Mouse (Mus musculus) brain, embryonic 14.5 days (tissue): Measurements from ENCODE around the gene Tmem248. TPM values are rescaled to one million over a fixed set of nuclear protein-coding genes. Genes with fewer than 3 reads are reported as not detected.

Source experiments
- DNase-seq: peaks from one replicate; pipeline ENCODE4 v3.0.0-alpha.2; 2011; ENCODE audit warnings: low read depth
- CTCF ChIP-seq: fragments of 200-500 bp; IDR thresholded peaks from 2 replicates; pipeline ENCODE4 v1.5.1; 2012; ENCODE audit warnings: inconsistent platforms, mild to moderate bottlenecking, moderate library complexity, borderline replicate concordance; ENCODE audit not compliant: insufficient read depth, insufficient read length; ENCODE audit errors: extremely low read depth
- POLR2A ChIP-seq: fragments of 200-500 bp; IDR thresholded peaks from 2 replicates; pipeline ENCODE4 v1.6.1; 2012; ENCODE audit warnings: mild to moderate bottlenecking, inconsistent platforms, borderline replicate concordance; ENCODE audit not compliant: poor library complexity, insufficient read depth, insufficient read length, severe bottlenecking; ENCODE audit errors: extremely low read depth
- polyA plus RNA-seq: library from polyadenylated mRNA; depleted of rRNA; stranded (reverse); fragments of >200 nt; gene quantifications from 2 replicates; pipeline ENCODE4 v1.2.3, GENCODE M21; 2012; rRNA removed

Tmem248 gene
- 24.6 and 30.4 TPM in 2 replicates for polyA plus RNA-seq

DNA sequence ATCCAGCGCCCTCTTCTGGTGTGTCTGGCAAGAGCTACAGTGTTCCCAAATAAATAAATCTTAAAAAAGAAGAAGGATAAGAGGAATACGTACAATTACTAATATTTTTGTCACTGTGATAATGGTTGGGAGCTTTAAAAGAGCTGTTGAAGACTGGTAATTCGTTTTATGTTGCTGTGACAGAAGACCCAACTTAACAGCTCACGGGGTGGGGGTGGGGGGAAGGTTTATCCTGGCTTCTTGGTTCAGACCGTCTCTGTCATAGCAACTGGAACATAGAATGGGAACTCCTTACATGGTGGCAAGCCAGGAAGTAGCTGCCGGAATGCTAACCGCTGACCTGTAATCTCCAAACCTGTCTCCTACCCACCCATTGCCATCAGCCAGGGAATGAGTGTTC lies at the start of gene Tmem248:
Gene Tmem248, plus strand, starts transcription at position 301 of the 400 bp plus-strand sequence.
- TF ChIP-seq CTCF (no peak), POLR2A (no peak)
- no peak for DNase-seq

DNA sequence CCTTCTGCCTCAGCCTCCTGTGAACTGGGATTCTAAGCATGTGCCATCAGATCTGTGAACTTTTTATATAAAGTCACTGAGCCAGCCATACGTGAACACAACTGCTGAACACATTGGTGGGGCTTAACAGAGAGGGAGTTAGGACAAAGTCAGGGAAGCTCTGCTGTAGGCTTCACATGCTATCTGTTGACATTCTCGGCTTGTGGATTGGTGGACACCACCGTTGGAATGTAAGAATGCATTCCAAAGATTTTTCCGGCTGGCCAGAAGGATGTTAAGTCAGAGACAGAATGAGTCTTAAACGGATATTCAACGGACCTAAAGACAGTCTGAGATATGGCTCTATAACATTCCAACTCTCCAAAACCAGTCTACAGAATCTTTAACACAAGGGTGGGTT lies 47.8 kb upstream of the Tmem248 start:
- no peak for DNase-seq
- no peak for TF ChIP-seq CTCF
- no peak for TF ChIP-seq POLR2A

DNA sequence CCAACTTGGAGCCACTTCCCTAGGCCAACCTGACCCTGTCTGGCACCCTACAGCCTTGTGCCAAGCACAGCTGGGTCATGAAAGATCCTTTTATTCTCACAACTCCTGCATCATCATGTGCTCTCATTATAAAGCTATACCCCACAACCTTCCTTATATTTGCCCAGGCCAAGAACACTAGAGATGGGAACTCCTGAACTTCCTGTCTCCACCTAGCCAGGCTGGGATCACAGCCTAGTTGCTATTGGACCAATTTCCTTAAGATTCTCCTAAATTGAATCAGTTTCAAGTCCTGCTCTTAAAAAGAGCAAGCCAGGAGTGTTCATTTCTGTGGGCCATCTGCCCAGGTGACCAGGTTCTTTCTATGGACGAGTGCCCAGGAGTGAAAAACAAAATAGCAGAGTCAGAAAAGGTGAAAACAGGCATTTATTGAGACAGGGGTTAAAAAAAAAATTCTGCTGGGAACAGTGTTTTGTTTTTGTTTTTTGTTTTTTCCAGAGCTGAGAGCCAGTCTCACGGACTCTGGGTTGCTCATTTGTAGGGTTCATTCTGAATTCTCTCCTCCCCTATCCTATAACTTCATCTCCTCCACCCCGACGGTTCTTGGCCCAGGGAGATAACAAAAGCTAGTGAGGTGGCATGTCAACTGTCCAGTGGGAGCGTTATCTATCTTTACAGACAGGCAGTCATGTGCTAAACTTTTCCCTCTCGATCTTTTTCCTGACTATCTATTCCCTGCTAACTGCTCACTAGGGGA lies 46.0 kb upstream of the Tmem248 start:
- no peak for DNase-seq
- TF ChIP-seq CTCF (no peak), POLR2A (no peak)

GRCm38 (mm10) chr5:130171423-130171954 lies 45.4 kb upstream of the Tmem248 start, which contains the start of gene Rabgef1:
Rabgef1 (plus strand) TSS chr5:130171798.
- TF ChIP-seq POLR2A (peak; percentile 87), CTCF (no peak)
- peak; percentile 93 for DNase-seq

- DNase-seq = no peak
Measured at GRCm38 (mm10) chr5:130171956-130172601, 44.8 kb upstream of the Tmem248 start.

GRCm38 (mm10) chr5:130173012-130173411 lies 43.9 kb upstream of the Tmem248 start:
- no peak for DNase-seq
- TF ChIP-seq CTCF (no peak), POLR2A (no peak)

More at GRCm38 (mm10) chr5:130171956-130172601, 44.8 kb upstream of the Tmem248 start:
- no peak for TF ChIP-seq POLR2A
- no peak for TF ChIP-seq CTCF

DNA sequence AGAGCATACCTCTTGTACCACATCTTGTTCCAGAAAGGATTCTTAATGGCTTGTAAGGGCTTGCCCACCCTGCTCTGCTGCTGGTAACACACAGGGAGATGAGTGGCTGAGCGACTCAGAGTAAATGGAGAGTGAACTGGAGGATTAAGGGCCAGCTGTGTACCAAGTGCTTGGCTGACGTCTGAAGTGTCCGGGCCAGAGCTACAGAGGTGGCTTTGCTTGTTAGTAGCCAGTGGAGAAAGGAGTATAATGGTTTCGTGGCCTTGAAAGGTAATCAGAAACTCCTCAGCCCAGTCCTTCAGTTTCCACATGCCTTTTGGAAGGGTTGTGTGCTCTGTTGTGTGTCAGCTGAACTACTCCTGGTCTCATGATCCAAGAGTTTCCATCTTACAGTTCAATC lies 39.0 kb upstream of the Tmem248 start:
- TF ChIP-seq POLR2A (no peak), CTCF (no peak)
- DNase-seq = peak; percentile 22

DNA sequence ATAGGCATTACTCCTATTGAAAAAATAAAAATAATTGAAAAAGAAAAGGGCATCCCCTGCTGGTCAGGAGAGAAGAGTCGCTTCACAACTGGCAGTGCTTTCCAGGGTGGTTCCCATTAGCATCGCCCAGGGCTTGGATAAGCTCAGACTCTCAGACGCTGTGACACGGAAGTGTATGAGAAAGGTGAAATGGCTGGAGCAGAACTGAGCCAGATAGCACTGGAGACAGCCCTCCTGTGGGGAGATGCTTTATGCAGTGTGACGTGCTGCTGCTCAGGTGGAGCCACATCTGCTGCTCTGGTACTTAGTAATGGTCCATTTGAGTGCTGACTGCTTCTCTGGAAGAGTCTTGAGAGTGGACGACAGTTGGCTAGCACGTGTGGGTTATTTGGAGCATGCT lies 36.5 kb upstream of the Tmem248 start:
- TF ChIP-seq CTCF = peak; percentile 11; the same call in 1 of the 2 replicates
- no peak for TF ChIP-seq POLR2A
- no peak for DNase-seq

DNA sequence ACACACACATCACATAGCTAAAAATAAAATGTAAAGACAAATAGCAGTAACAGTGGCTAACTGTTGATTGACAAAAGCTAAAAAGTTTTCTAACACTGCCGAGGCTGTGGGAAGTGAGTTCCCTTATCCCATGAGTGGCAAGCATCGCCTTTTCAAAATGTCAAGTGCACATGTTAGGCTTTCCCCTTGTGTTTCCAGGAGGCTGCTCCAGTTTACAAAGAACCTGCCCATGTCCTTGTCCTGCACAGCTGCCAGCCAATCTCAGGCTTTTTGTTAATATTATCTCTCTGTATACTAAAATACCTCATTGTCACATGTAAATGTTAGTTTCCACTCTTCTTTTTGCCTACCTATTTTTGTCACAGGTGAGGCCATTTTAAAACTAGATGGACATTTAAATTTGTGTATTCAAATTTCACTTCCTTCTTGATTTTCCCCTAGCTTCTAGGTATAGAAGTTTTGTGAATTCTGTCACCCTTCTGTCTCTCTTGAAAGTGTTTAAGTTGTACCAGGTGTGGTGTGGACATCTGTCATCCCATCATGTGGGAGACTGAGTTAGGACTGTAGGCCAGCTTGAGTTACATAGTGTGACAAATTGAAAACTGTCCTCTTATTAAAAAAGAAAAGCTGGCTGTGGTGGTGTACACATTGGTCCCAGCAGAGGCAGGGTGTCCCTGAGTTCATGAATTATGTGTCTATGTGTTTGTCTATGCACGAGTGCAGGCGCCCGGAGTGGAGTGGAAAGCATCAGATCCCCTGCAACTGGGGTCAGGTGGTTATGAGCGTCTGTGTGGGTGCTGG lies 34.9 kb upstream of the Tmem248 start:
- no peak for DNase-seq
- no peak for TF ChIP-seq POLR2A
- TF ChIP-seq CTCF = no peak

DNA sequence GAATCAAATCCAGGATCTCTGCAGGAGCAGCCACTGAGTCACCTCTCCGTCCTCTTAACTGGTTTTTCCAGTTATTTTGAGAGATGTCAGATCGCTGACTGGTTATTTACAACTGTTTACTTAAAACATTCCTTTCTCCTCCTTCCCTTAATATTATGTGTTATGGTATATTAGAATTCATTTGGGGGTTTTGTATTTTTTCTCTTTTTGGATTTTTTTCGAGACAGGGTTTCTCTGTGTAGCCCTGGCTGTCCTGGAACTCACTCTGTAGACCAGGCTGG lies 34.4 kb upstream of the Tmem248 start:
- no peak for TF ChIP-seq CTCF
- TF ChIP-seq POLR2A = no peak
- DNase-seq = no peak
